Mouse (Mus musculus) ES-Bruce4 (cell line): ENCODE results near the gene Fndc5.

ENCODE experiments used
- CTCF ChIP-seq: IDR thresholded peaks from one replicate; pipeline ENCODE4 v1.8.1; 2011; ENCODE audit warnings: low read depth, low read length
- EP300 ChIP-seq: IDR thresholded peaks from 2 replicates; pipeline ENCODE4 v1.6.1; 2011; ENCODE audit warnings: low read depth, low read length; ENCODE audit not compliant: insufficient read depth
- POLR2A ChIP-seq: IDR thresholded peaks from one replicate; pipeline ENCODE4 v1.8.1; 2011; ENCODE audit warnings: low read length; ENCODE audit not compliant: insufficient read depth

- no peak for TF ChIP-seq CTCF
- no peak for TF ChIP-seq POLR2A
- TF ChIP-seq EP300, result no peak
Observed at GRCm38 (mm10) chr4:129122107-129122506, 14.7 kb upstream of the Fndc5 start.
